Mouse (Mus musculus) intestine, postnatal 0 days (tissue): ENCODE measurements at regions not wholly inside any gene's neighbourhood (a gene's known extent, or its start where the extent isn't known, plus 50 kb on each side); places are given as distances from the start of the nearest gene placed in this dataset.

Experiments
- ATAC-seq: fragments of 200-750 bp; cut with Nextera tagmentation; 2 replicates; pipeline ENCODE4 v1.8.0; 2017; ENCODE audit warnings: mild to moderate bottlenecking, moderate TSS enrichment, moderate library complexity
- H3K27ac ChIP-seq: fragments of 300-500 bp; sonication (generic); 2 replicates; pipeline ENCODE4 v1.5.1; 2014; ENCODE audit warnings: mild to moderate bottlenecking, low read depth, low read length, moderate library complexity
- H3K27me3 ChIP-seq: fragments of 300-500 bp; sonication (generic); replicated peaks from 2 replicates; pipeline ENCODE4 v1.6.1; 2014; ENCODE audit warnings: low read length, mixed read lengths; ENCODE audit not compliant: control insufficient read depth, insufficient read depth
- H3K36me3 ChIP-seq: fragments of 300-500 bp; sonication (generic); 2 replicates; pipeline ENCODE4 v1.6.1; 2014; ENCODE audit warnings: mild to moderate bottlenecking, moderate library complexity; ENCODE audit not compliant: control insufficient read depth, insufficient read depth
- H3K4me1 ChIP-seq: fragments of 300-500 bp; sonication (generic); replicated peaks from 2 replicates; pipeline ENCODE4 v1.6.1; 2014; ENCODE audit warnings: antibody characterized with exemption, low read length, mixed read lengths; ENCODE audit not compliant: control insufficient read depth, insufficient read depth
- H3K4me2 ChIP-seq: fragments of 300-500 bp; sonication (generic); replicated peaks from 2 replicates; pipeline ENCODE4 v1.6.1; 2014; ENCODE audit warnings: low read depth, mild to moderate bottlenecking, moderate library complexity
- H3K4me3 ChIP-seq: fragments of 300-500 bp; sonication (generic); 2 replicates; pipeline ENCODE4 v1.5.1; 2014; ENCODE audit warnings: low read depth, low read length
- H3K9ac ChIP-seq: fragments of 300-500 bp; sonication (generic); 2 replicates; pipeline ENCODE4 v1.6.1; 2014; ENCODE audit warnings: mild to moderate bottlenecking, low read depth, low read length
- H3K9me3 ChIP-seq: fragments of 300-500 bp; sonication (generic); 2 replicates; pipeline ENCODE4 v1.6.1; 2016; ENCODE audit warnings: mixed run types; ENCODE audit not compliant: control insufficient read depth
- CTCF ChIP-seq: sonication (generic); IDR thresholded peaks from 2 replicates; pipeline ENCODE4 v1.5.1; 2016; ENCODE audit warnings: low read depth, mild to moderate bottlenecking, control low read depth, antibody characterized with exemption, moderate library complexity
- WGBS: fragments of 180-500 bp; shearing (Covaris S2); extraction: QIAGEN DNeasy Blood & Tissue Kit; methylation state at CpG from one replicate; pipeline ENCODE4 v1.1.7; 2014; 5-methylcytosine and 5-hydroxymethylcytosine counted together

DNA sequence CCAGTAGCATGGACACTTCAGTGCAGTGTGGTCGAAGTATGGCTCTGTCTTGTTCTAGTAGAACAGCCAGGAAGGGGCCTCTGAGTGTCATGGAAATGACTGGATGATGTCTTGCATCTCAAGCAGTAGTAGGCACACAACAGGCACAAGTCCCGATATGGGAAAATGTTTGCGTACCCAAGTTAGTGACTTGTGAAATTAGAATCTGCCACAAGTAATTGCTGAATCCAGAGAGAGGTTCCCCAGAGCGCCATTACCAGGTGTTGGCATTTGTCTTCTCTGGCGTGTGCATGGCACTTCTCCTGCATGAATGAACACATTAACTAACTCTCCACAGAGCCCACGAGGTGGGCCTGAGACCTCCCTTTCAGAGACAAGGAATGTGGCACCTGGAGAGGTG lies 199.3 kb downstream of the Ackr3 start:
- Histone ChIP-seq H3K9me3 (no peaks in the 10 kb centered on the region), H3K4me2 (no peak overlapping the region), H3K9ac (no peak overlapping the region), H3K4me3 (no peak overlapping the region), H3K27ac (no peak overlapping the region), H3K36me3 (no peaks in the 10 kb centered on the region), H3K4me1 (no peaks in the 10 kb centered on the region), H3K27me3 (no peaks in the 10 kb centered on the region)
- 87% methylated on average over 6 of the region's 6 CpGs for WGBS
- no peak for TF ChIP-seq CTCF
- ATAC-seq: no peak

DNA sequence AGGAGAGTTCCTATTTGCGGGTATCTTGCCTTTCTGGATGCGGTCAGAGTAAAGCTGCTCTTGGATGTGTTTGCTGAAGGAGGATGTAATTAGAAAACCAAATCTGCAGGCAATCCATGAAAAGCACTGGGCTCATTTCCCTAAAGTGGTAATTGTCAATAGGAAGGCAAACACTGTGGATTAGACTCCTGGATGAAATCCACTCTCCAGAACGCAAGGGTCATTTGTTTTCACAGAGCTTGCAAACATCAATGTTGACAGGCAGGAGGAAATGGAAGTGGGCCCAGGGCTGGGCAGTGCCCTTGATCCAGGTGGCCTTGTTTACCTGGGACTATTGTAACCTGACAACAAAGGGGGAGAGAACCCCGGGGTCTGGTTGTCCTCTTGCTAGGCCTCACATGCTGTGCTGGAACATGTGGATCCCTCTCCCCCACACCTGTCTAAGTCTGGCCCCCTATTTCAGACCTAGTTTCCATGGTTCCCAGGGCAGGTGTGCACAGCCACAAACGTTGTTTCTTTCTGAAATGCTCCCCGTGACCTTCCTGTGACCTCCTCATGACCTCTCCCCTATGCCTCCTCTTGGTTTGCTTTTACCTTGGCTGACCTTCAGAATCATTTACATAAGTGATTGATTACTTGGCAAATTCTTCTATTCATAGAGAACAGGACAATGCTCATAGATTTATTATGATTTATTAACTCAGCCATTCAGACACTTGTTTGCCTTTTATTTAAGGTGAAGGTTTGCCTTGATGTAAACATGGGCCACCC lies 197.9 kb upstream of the Cops8 start:
- no peaks in the 10 kb centered on the region for H3K9me3 ChIP-seq
- no peak overlapping the region for H3K27ac ChIP-seq
- no peak for ATAC-seq
- no peak overlapping the region for H3K4me3 ChIP-seq
- no peak for TF ChIP-seq CTCF
- H3K27me3 ChIP-seq: no peaks in the 10 kb centered on the region
- H3K36me3 ChIP-seq: no peaks in the 10 kb centered on the region
- H3K4me2 ChIP-seq: no peak overlapping the region
- H3K4me1 ChIP-seq: no peaks in the 10 kb centered on the region
- no peak overlapping the region for H3K9ac ChIP-seq
- 44% methylated on average over 6 of the region's 6 CpGs for whole genome bisulfite sequencing

DNA sequence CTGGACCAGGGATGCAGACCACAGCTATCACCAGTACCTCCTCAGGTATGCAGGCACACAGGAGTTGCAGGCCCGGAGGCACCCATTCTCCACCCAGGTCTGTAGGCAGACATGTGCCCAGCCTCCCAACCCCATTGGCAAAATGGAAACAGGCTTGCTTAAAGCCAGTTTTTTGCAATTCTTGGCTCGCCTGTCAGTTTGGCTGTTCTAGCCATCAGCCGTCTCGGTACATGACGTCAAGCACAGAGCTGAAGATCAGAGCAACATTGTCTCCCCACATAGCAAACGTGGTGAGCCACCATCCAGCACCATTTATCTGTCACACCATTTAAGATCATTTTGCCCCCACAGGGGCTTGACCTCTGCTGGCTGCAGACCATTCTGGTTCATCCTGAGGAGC lies 196.1 kb upstream of the Cops8 start:
- H3K4me3 ChIP-seq: no peak overlapping the region
- no peaks in the 10 kb centered on the region for H3K36me3 ChIP-seq
- no peak overlapping the region for H3K9ac ChIP-seq
- H3K4me1 ChIP-seq: no peaks in the 10 kb centered on the region
- H3K27me3 ChIP-seq: no peaks in the 10 kb centered on the region
- ATAC-seq: no peak
- no peak for TF ChIP-seq CTCF
- H3K4me2 ChIP-seq: no peak overlapping the region
- H3K27ac ChIP-seq: no peak overlapping the region
- 88% methylated on average over 6 of the region's 6 CpGs for WGBS
- H3K9me3 ChIP-seq: no peaks in the 10 kb centered on the region

DNA sequence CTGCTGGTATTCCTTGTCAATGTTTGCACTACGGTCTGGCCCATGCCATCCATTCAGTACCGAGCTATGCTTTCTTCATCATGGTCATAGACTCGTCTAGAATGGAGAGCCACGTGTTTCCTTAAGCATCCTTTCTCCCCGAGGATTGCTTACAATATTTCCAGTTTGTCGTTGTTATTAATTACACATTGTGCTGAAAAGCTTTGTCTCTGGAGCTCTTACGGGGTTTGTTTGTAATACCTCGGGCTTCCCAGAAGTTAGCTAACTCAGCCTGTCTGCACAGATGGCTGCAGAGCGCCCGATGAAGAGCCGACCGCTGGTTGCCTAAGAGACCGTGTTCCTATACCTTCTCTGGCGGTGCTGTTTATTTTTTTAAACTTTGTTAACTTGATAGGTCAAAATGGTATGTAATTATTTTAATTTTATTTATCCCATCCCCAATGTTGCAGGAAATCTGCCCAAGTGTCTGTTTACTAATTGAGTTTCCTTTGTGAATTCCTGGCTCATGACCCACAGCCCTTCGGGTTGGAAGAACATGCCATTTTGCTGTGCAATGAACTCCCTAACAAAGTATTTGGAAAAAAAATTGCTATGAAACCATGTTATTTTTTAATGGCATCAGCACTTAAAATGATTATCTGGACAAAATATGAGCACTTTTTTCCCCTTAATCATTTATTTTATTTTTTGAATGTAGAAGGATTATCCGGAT lies 194.1 kb upstream of the Cops8 start:
- Histone ChIP-seq H3K4me3 (no peak overlapping the region), H3K27me3 (no peaks in the 10 kb centered on the region), H3K4me2 (no peak overlapping the region), H3K9ac (no peak overlapping the region), H3K27ac (no peak overlapping the region), H3K4me1 (no peaks in the 10 kb centered on the region), H3K9me3 (no peaks in the 10 kb centered on the region), H3K36me3 (no peaks in the 10 kb centered on the region)
- no peak for TF ChIP-seq CTCF
- WGBS: 52% methylated on average over 16 of the region's 16 CpGs
- no peak for ATAC-seq

DNA sequence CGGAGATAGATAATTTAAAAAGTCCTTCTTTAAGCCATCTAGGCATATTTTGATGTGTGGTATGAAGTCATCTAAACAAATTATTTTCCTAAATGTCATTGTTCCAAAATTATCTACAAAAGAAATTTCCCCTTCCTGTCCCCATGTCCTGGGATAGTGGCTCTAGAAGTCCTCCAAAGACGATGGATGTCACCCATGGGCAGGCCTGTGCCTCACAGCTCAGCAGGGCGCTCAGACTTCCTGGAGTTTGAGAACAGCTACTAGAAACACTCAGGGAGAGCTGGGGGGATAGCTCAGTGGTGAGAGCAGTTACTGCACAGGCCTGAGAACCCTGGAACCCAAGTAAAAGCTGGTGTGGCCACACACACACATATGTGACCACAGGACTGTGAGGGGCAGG lies 193.5 kb upstream of the Cops8 start:
- no peak for TF ChIP-seq CTCF
- Histone ChIP-seq H3K4me3 (no peak overlapping the region), H3K4me2 (no peak overlapping the region), H3K36me3 (no peaks in the 10 kb centered on the region), H3K4me1 (no peaks in the 10 kb centered on the region), H3K9ac (no peak overlapping the region), H3K27ac (no peak overlapping the region), H3K27me3 (no peaks in the 10 kb centered on the region), H3K9me3 (no peaks in the 10 kb centered on the region)
- WGBS: 66% methylated on average over 3 of the region's 3 CpGs
- no peak for ATAC-seq

DNA sequence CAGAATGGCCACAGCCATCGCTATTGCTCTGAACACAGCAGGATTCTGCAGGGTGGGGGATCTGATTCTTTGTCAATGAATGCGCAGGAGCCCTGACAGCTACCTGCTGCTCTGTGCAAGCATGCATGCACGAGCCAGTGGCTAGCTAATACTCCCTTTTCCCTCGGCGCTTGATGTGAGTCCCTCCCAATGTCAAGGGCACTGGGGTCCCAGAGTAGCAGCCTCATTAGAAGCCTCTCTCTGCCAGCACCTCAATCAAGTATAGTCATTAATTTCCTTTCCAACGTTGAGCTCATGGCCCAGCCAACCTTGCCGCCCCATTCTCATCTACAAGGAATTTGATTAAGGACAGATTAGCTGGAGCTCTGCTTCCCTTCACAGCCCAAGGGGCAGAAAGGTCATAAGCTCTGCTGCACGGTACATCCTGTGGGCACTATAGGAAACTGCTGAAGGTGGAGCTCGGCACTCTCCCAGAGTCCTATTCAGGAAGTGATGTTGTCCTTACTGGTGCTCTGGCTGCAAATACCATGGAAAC lies 190.2 kb upstream of the Cops8 start:
- Histone ChIP-seq H3K9me3 (no peaks in the 10 kb centered on the region), H3K9ac (no peak overlapping the region), H3K27me3 (no peaks in the 10 kb centered on the region), H3K4me1 (no peaks in the 10 kb centered on the region), H3K36me3 (no peaks in the 10 kb centered on the region), H3K4me3 (no peak overlapping the region), H3K27ac (no peak overlapping the region), H3K4me2 (no peak overlapping the region)
- no peak for TF ChIP-seq CTCF
- WGBS: 57% methylated on average over 9 of the region's 9 CpGs
- no peak for ATAC-seq
